Mouse (Mus musculus) stomach, postnatal 0 days (tissue): Measurements from ENCODE around the gene Vps13d.

Experiments used
- CTCF ChIP-seq: IDR thresholded peaks from 2 replicates; pipeline ENCODE4 v1.5.1; 2016; ENCODE audit warnings: antibody characterized with exemption, low read depth, mild to moderate bottlenecking, moderate library complexity
- EP300 ChIP-seq: optimal IDR thresholded peaks from 2 replicates; pipeline ENCODE3; 2016; ENCODE audit warnings: antibody characterized with exemption

DNA sequence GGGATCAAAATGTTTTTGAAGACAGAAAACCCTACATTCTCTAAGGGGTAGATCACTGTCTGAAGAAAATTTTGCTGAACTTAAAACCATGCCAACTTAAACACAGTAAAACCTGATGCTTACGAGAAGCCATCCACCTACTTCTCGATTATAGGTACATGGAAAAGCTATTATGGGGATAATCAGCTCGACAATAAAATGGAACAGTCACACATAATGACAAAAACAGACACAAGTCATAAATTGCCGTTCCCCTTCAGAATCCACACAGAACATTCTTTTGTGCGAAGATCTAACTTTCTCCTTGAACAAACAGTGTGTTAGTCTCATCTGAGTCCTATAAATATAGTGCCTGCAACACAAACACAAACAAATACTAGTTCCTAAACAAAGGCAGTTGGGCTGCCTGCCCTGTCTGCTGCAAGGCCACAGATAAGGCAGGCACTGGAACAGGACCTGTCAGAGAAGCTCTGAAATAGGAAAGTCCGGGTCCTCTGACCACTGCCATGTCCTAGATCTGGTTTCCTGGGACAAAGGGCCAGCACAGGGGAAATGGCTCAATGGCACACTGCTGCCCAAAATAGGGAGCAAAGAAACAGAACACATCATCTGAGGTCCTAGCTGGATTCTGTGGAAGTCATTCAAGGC is 153.5 kb downstream of the Vps13d start:
- no peak for TF ChIP-seq EP300
- no peak for TF ChIP-seq CTCF
